Mouse (Mus musculus) MEL (cell line): ENCODE data around the gene Gns. TPM values are rescaled to one million over a fixed set of nuclear protein-coding genes. Genes with fewer than 3 reads are reported as not detected.

ENCODE experiments used
- DNase-seq: peaks from one replicate; pipeline ENCODE4 v3.0.0; 2011; ENCODE audit warnings: low read depth, low spot score
- H3K27ac ChIP-seq: 2 replicates; pipeline ENCODE4 v1.5.1; 2012; ENCODE audit warnings: low read depth, mild to moderate bottlenecking, control low read depth, low read length, moderate library complexity; ENCODE audit not compliant: control insufficient read depth
- H3K27me3 ChIP-seq, 2 experiments: fragments of 150-350 bp in 1 of 2; sonication (generic) in 1 of 2; 2 replicates each; pipeline ENCODE4 v1.6.1; 2012; ENCODE audit warnings: low read length in 2 of 2, mild to moderate bottlenecking in 2 of 2, improper control_type of control experiment in 1 of 2, moderate library complexity in 1 of 2; ENCODE audit not compliant: insufficient read depth in 2 of 2, control insufficient read depth in 1 of 2
- H3K36me3 ChIP-seq, 2 experiments: 2 replicates each; pipeline ENCODE4 v1.6.1; 2012 to 2014; ENCODE audit warnings: low read length in 2 of 2, improper control_type of control experiment in 1 of 2, inconsistent platforms in 1 of 2, mild to moderate bottlenecking in 1 of 2; ENCODE audit not compliant: insufficient read depth in 2 of 2, control insufficient read depth in 1 of 2
- H3K4me1 ChIP-seq, 2 experiments: fragments of 150-350 bp in 1 of 2; sonication (generic) in 1 of 2; 2 replicates each; pipeline ENCODE4 v1.6.1; 2012; ENCODE audit warnings: low read length in 2 of 2, improper control_type of control experiment in 1 of 2, mild to moderate bottlenecking in 1 of 2; ENCODE audit not compliant: insufficient read depth in 2 of 2, control insufficient read depth in 1 of 2
- H3K4me3 ChIP-seq, 2 experiments: fragments of 150-350 bp in 1 of 2; sonication (generic) in 1 of 2; 2 replicates each; pipeline ENCODE4 v1.5.1; 2012; ENCODE audit warnings: low read depth in 2 of 2, low read length in 2 of 2, mild to moderate bottlenecking in 2 of 2, moderate library complexity in 2 of 2, control low read depth in 1 of 2, improper control_type of control experiment in 1 of 2; ENCODE audit not compliant: control insufficient read depth in 1 of 2, insufficient read depth in 1 of 2
- H3K79me2 ChIP-seq: 2 replicates; pipeline ENCODE4 v1.6.1; 2012; ENCODE audit warnings: mild to moderate bottlenecking, low read length, moderate library complexity; ENCODE audit not compliant: control insufficient read depth, poor library complexity, insufficient read depth
- H3K9ac ChIP-seq: 2 replicates; pipeline ENCODE4 v1.6.1; 2012; ENCODE audit warnings: low read depth, mild to moderate bottlenecking, control low read depth, low read length, moderate library complexity; ENCODE audit not compliant: control insufficient read depth, poor library complexity, severe bottlenecking
- H3K9me3 ChIP-seq: fragments of 150-350 bp; sonication (generic); replicated peaks from 2 replicates; pipeline ENCODE4 v1.6.1; 2012; ENCODE audit warnings: mild to moderate bottlenecking, low read length, improper control_type of control experiment, moderate library complexity; ENCODE audit not compliant: insufficient read depth
- CHD1 ChIP-seq: IDR thresholded peaks from 2 replicates; pipeline ENCODE4 v1.6.1; 2012; ENCODE audit warnings: low read depth, mild to moderate bottlenecking, inconsistent platforms, low read length, improper control_type of control experiment
- ELF1 ChIP-seq: IDR thresholded peaks from 2 replicates; pipeline ENCODE4 v1.6.1; 2014; ENCODE audit warnings: low read depth, mild to moderate bottlenecking, inconsistent platforms, low read length, improper control_type of control experiment, moderate library complexity
- ETS1 ChIP-seq: IDR thresholded peaks from 2 replicates; pipeline ENCODE4 v1.6.1; 2012; ENCODE audit warnings: low read depth, mild to moderate bottlenecking, inconsistent platforms, low read length, improper control_type of control experiment, moderate library complexity
- HCFC1 ChIP-seq: IDR thresholded peaks from 2 replicates; pipeline ENCODE4 v1.6.1; 2012; ENCODE audit warnings: low read depth, mild to moderate bottlenecking, inconsistent platforms, low read length, improper control_type of control experiment, moderate library complexity
- JUND ChIP-seq: IDR thresholded peaks from 2 replicates; pipeline ENCODE4 v1.6.1; 2011; ENCODE audit warnings: low read depth, mild to moderate bottlenecking, improper control_type of control experiment, low read length
- MAFK ChIP-seq: IDR thresholded peaks from 2 replicates; pipeline ENCODE4 v1.6.1; 2011; ENCODE audit warnings: low read depth, mild to moderate bottlenecking, low read length, improper control_type of control experiment, borderline replicate concordance
- MAX ChIP-seq: IDR thresholded peaks from 2 replicates; pipeline ENCODE4 v1.6.1; 2011; ENCODE audit warnings: low read length, improper control_type of control experiment
- MXI1 ChIP-seq: IDR thresholded peaks from 2 replicates; pipeline ENCODE4 v1.6.1; 2011; ENCODE audit warnings: mild to moderate bottlenecking, low read depth, low read length, improper control_type of control experiment
- NELFE ChIP-seq: IDR thresholded peaks from 2 replicates; pipeline ENCODE4 v1.6.1; 2011; ENCODE audit warnings: low read depth, low read length, improper control_type of control experiment
- NRF1 ChIP-seq: IDR thresholded peaks from 2 replicates; pipeline ENCODE4 v1.6.1; 2014; ENCODE audit warnings: low read depth, mild to moderate bottlenecking, inconsistent platforms, low read length, improper control_type of control experiment, moderate library complexity; ENCODE audit not compliant: poor library complexity, insufficient read depth, severe bottlenecking
- POLR2A ChIP-seq, 2 experiments: IDR thresholded peaks; 2 replicates each; pipeline ENCODE4 v1.6.1; 2011 to 2012; ENCODE audit warnings: low read length in 2 of 2, mild to moderate bottlenecking in 2 of 2, control low read depth in 1 of 2, improper control_type of control experiment in 1 of 2, low read depth in 1 of 2, moderate library complexity in 1 of 2; ENCODE audit not compliant: control insufficient read depth in 1 of 2, insufficient read depth in 1 of 2, poor library complexity in 1 of 2
- TAL1 ChIP-seq: IDR thresholded peaks from 2 replicates; pipeline ENCODE4 v1.6.1; 2012; ENCODE audit warnings: mild to moderate bottlenecking, inconsistent platforms, low read length, moderate library complexity, mixed read lengths
- TBP ChIP-seq: IDR thresholded peaks from 2 replicates; pipeline ENCODE4 v1.8.0; 2011; ENCODE audit warnings: low read depth, low read length, improper control_type of control experiment
- polyA plus RNA-seq, 2 experiments: library from polyadenylated mRNA; stranded (reverse) in 1 of 2; unstranded in 1 of 2; fragments of >175 nt in 1 of 2; fragments of >200 nt in 1 of 2; gene quantifications; 2 replicates each; pipeline versions ENCODE4 v1.2.1 to v1.2.4; 2012; ENCODE audit warnings: low replicate concordance in 2 of 2, low read depth in 1 of 2; ENCODE audit not compliant: insufficient read length in 2 of 2, insufficient read depth in 1 of 2, missing spikeins in 1 of 2
- total RNA-seq: library from RNA; depleted of rRNA; stranded (reverse); fragments of 300-350 nt; gene quantifications from 2 replicates; pipeline ENCODE4 v1.2.3, GENCODE M21; 2012

Gene Gns
- total and polyA plus RNA-seq, 3 experiments: 33.1 to 33.6 TPM; not detected in 1

GRCm38 (mm10) chr10:121384710-121385109 is 19.8 kb downstream of the Gns start:
- no peak overlapping the region for H3K27ac ChIP-seq
- DNase-seq: no peak

GRCm38 (mm10) chr10:121385695-121386094 is 20.8 kb downstream of the Gns start:
- H3K79me2 ChIP-seq: no peaks in the 10 kb centered on the region
- no peak overlapping the region for H3K9ac ChIP-seq
- no peaks in the 10 kb centered on the region for H3K9me3 ChIP-seq
- TF ChIP-seq NRF1 (no peak), ETS1 (no peak), CHD1 (no peak), ELF1 (no peak), MXI1 (no peak)
- peaks cover 0 to 3% of the 10 kb centered on the region in 2 experiments; a peak in 2 of 4 replicates for H3K36me3 ChIP-seq
- no peaks in the 10 kb centered on the region for H3K4me1 ChIP-seq
- no peaks in the 10 kb centered on the region for H3K27me3 ChIP-seq
- no peak overlapping the region for H3K4me3 ChIP-seq
- no peak overlapping the region for H3K27ac ChIP-seq
- no peak for DNase-seq

More at GRCm38 (mm10) chr10:121384710-121385109, 19.8 kb downstream of the Gns start:
- Histone ChIP-seq H3K79me2 (no peaks in the 10 kb centered on the region), H3K4me1 (no peaks in the 10 kb centered on the region), H3K36me3 (peaks cover 0 to 6% of the 10 kb centered on the region in 2 experiments; a peak in 2 of 4 replicates), H3K27me3 (no peaks in the 10 kb centered on the region), H3K4me3 (no peak overlapping the region), H3K9ac (no peak overlapping the region), H3K9me3 (no peaks in the 10 kb centered on the region)
- TF ChIP-seq TBP (no peak), MAFK (no peak)

- H3K36me3 ChIP-seq: peaks cover 0 to 1% of the 10 kb centered on the region in 2 experiments; a peak in 1 of 4 replicates
These were observed 21.5 kb downstream of the Gns start for GRCm38 (mm10) chr10:121386347-121386746.

More at GRCm38 (mm10) chr10:121386347-121386746, 21.5 kb downstream of the Gns start:
- Histone ChIP-seq H3K4me3 (no peak overlapping the region), H3K27me3 (no peaks in the 10 kb centered on the region), H3K9me3 (no peaks in the 10 kb centered on the region), H3K9ac (no peak overlapping the region), H3K4me1 (no peaks in the 10 kb centered on the region), H3K27ac (no peak overlapping the region)
- DNase-seq: no peak
- TF ChIP-seq TAL1 (no peak), HCFC1 (no peak), MAX (no peak), JUND (no peak), POLR2A (IDR thresholded peaks at IDR 0.05; ENCODE audit: control insufficient read depth in 1 of 2, insufficient read depth in 1 of 2, low read depth in 1 of 2, low read length in 2 of 2, poor library complexity in 1 of 2) (no peak), NELFE (no peak), TBP (no peak)
- TF ChIP-seq, all 39 proteins: peak for 0
- H3K79me2 ChIP-seq: no peaks in the 10 kb centered on the region
